Comparison of ENCODE assay signal across 8 mouse cellular contexts in the genomic region with DNA sequence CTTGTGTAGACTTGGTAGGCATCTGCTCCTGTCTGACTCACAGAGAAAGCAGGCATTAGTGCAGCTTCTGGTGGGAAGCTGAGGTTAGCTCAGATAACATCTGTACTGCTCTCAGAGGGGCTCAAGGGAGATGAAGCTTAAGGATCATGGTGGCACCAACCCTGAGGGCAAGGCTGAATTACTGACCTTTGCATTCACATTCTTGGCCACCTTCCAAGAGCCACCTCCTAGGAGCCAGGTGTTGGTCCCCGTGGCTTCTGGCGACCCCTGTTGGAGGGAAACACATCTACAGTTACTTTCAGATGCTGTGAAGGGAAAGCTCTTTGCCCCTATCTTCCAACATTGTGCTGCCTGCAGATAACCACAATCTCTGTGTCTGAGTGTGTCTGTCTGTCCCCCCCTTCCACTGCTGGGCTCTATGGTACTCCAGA. TPM values are rescaled to one million over a fixed set of nuclear protein-coding genes. Genes with fewer than 3 reads are reported as not detected.
A peak's percentile ranks its signal among the peaks of the same experiment; 100 is the strongest.
DNase-seq lines count a peak whose midpoint lies in the region; ATAC-seq and TF ChIP-seq lines count a peak whose summit lies in the region.

No protein-coding gene starts in this region.

- DNase-seq in left cerebral cortex, adult 2 months (ENCODE audit: extremely low spot score in 1 of 2, low spot score in 2 of 2): no peak
- DNase-seq in left cerebral cortex, postnatal 36 days (ENCODE audit: low spot score in 2 of 2): no peak
- DNase-seq in Muller cell, postnatal 12 days (ENCODE audit: inconsistent ontology term): peak; percentile 35
- DNase-seq in embryo, embryonic 10 days (ENCODE audit: low spot score): peak; percentile 77
- DNase-seq in lung, postnatal 10 days: peak; percentile 74
- DNase-seq in yolk sac, embryonic 10.5 days (ENCODE audit: low spot score): peak; percentile 54
- no peak for DNase-seq in right cerebral cortex, postnatal 14 days

- H3K36me3 ChIP-seq in kidney, embryonic 14.5 days (ENCODE audit: control insufficient read depth, insufficient read depth, low read length): no peaks in the 10 kb centered on the region

- no peaks in the 10 kb centered on the region; the same call in 1 of the 2 replicates for H3K4me1 ChIP-seq in kidney, embryonic 14.5 days (ENCODE audit: control insufficient read depth, insufficient read depth, low read length)

- WGBS in kidney, embryonic 14.5 days: 5% methylated on average over 2 of the region's 2 CpGs

- H3K27ac ChIP-seq in left cerebral cortex, adult 2 months: no peak overlapping the region
- 0 out of 2 replicates have a peak overlapping the region, but pooled peaks have one; percentile 66 for H3K27ac ChIP-seq in kidney, embryonic 14.5 days (ENCODE audit: low read depth, low read length)

- no peaks in the 10 kb centered on the region for H3K27me3 ChIP-seq in kidney, embryonic 14.5 days (ENCODE audit: control insufficient read depth, insufficient read depth, low read length)

- peak; percentile 73 for ATAC-seq in kidney, embryonic 14.5 days (ENCODE audit: low FRiP score, low TSS enrichment)

- H3K9ac ChIP-seq in kidney, embryonic 14.5 days (ENCODE audit: low read depth, low read length): no peak overlapping the region

- TF ChIP-seq CTCF in left cerebral cortex, adult 2 months (IDR thresholded peaks at IDR 0.05): peak; percentile 47

- intact Hi-C loops in left cerebral cortex, adult 2 months (cut with DNase I): no loop called here
- intact Hi-C loops in left cerebral cortex, postnatal 36 days (cut with DNase I): no loop called here

- no peaks in the 10 kb centered on the region for H3K9me3 ChIP-seq in kidney, embryonic 14.5 days (ENCODE audit: control insufficient read depth, low read length)

- H3K4me2 ChIP-seq in kidney, embryonic 14.5 days (replicated peaks; ENCODE audit: low read depth, low read length): no peak overlapping the region

- no peak overlapping the region for H3K4me3 ChIP-seq in left cerebral cortex, adult 2 months
- no peak overlapping the region for H3K4me3 ChIP-seq in kidney, embryonic 14.5 days (ENCODE audit: low read length)

RNA-seq across cellular contexts. Expression of a gene that starts 4.2 kb away (rescaled TPM):
- 1 to 10 TPM; 7.5 to 7.8 TPM for total RNA-seq in left cerebral cortex, adult 2 months (2021)
- 10 to 100 TPM in 1 of 2 experiments, 1 to 10 TPM in 1; 6.0 to 11.2 TPM for total RNA-seq in left cerebral cortex, postnatal 36 days (2021)
- polyA plus RNA-seq in kidney, embryonic 14.5 days (2014; fragmentation: Nextera tagmentation; extraction: Ambion mirVana): 5.3 and 6.8 TPM in 2 replicates

RNA-seq across cellular contexts. Expression of a gene that starts 10.0 kb away (rescaled TPM):
- not detected for total RNA-seq in left cerebral cortex, adult 2 months (2021)
- not detected for total RNA-seq in left cerebral cortex, postnatal 36 days (2021)
- 0.27 and 0.30 TPM in 2 replicates for polyA plus RNA-seq in kidney, embryonic 14.5 days (2014; fragmentation: Nextera tagmentation; extraction: Ambion mirVana)

RNA-seq across cellular contexts. Expression of a gene that starts 33.2 kb away (rescaled TPM):
- not detected for total RNA-seq in left cerebral cortex, adult 2 months (2021)
- not detected for total RNA-seq in left cerebral cortex, postnatal 36 days (2021)
- polyA plus RNA-seq in kidney, embryonic 14.5 days (2014; fragmentation: Nextera tagmentation; extraction: Ambion mirVana): not detected in 2 replicates

Comparison
In these comparisons a context has a peak if more than half of its experiments do, and no peak if none do; other contexts are left out.
1. DNase-seq: peak in Muller cell, postnatal 12 days (single experiment), embryo, embryonic 10 days (single experiment), lung, postnatal 10 days (single experiment) and yolk sac, embryonic 10.5 days (single experiment); none in left cerebral cortex, adult 2 months (0 of 2), left cerebral cortex, postnatal 36 days (0 of 2) and right cerebral cortex, postnatal 14 days (single experiment).